Comparison of ENCODE assay signal across 24 mouse cellular contexts in the genomic region with DNA sequence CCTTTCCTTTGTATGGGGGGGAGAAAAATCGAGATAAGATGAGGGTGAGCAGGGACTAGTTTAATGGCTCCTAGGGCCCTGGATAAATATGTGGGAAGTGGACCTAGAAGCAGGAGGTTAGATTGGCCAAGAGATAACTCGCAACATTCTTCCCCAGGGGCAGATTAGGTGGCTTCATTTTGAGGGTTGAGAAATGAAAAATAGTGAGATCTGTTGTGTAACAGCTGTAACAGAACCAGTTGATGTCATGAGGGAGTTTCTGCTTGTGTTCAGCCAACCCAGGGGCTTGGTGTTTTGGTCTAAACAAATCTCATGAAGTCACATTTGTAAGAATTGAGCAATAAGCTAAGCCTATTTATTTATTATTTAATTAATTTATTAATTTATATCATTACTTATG. TPM values are rescaled to one million over a fixed set of nuclear protein-coding genes. Genes with fewer than 3 reads are reported as not detected.
A peak's percentile ranks its signal among the peaks of the same experiment; 100 is the strongest.
DNase-seq lines count a peak whose midpoint lies in the region.
"Had no signal": no experiment of that assay in that cellular context is flagged by ENCODE, and none has a peak within 500 bp of the region (broad histone marks: within the 10 kb centered on the region; RNA-seq: fewer than 3 reads in every experiment).

No protein-coding gene starts in this region.

- DNase-seq in gastrocnemius, postnatal 25 days: peak; percentile 35
- no peak for DNase-seq in gastrocnemius, postnatal 4 days (ENCODE audit: low spot score in 2 of 2)
- DNase-seq in lung, postnatal 25 days (ENCODE audit: low spot score): peak; percentile 50
- DNase-seq in lung, postnatal 10 days: no peak
- DNase-seq in gonadal fat pad, adult 2 months (ENCODE audit: low read depth): peak; percentile 45
- peak; percentile 73 for DNase-seq in skeletal muscle tissue, adult 2 months (ENCODE audit: low read depth, low spot score)
- no peak for DNase-seq in left cerebral cortex, postnatal 4 days
- DNase-seq: adrenal gland, postnatal 36 days; cerebellum, adult 18-20 months; cerebellum, postnatal 36 days; kidney, adult 8-10 months; kidney, postnatal 25 days; spleen, adult 18-20 months; thymus, postnatal 36 days had no signal

- intact Hi-C loops in left cerebral cortex, postnatal 4 days (cut with DNase I): no loop called here

RNA-seq across cellular contexts. Expression of gene Slc43a3, which starts 5.0 kb away (rescaled TPM):
- 10 to 100 TPM; 22.9 to 23.4 TPM for total RNA-seq in gastrocnemius, postnatal 25 days (2021)
- 10 to 100 TPM; 29.4 to 29.7 TPM for total RNA-seq in gastrocnemius, postnatal 4 days (2021)
- 88.9 and 136 TPM in 2 replicates for polyA plus RNA-seq in gonadal fat pad, adult 2 months (2012; rRNA removed)
- 1 to 10 TPM; 3.4 to 5.6 TPM for total RNA-seq in left cerebral cortex, postnatal 4 days (2021)
- polyA plus RNA-seq: Patski had no signal

RNA-seq across cellular contexts. Expression of gene Prg2, which starts 38.9 kb away (rescaled TPM):
- total RNA-seq in gastrocnemius, postnatal 25 days (2021): not detected
- total RNA-seq in gastrocnemius, postnatal 4 days (2021): not detected
- 0.23 TPM in 1 of 2 replicates, not detected in the other for polyA plus RNA-seq in gonadal fat pad, adult 2 months (2012; rRNA removed)
- not detected for total RNA-seq in left cerebral cortex, postnatal 4 days (2021)
- total RNA-seq: adrenal gland, postnatal 36 days; heart, adult 18-20 months; left cerebral cortex, adult 2 months had no signal
- polyA plus RNA-seq: forebrain, embryonic 13.5 days; frontal cortex, adult 2 months; heart, postnatal 0 days; hindbrain, embryonic 11.5 days; neural tube, embryonic 14.5 days; Patski had no signal

RNA-seq across cellular contexts. Expression of gene Prg3, which starts 46.7 kb away (rescaled TPM):
- total RNA-seq in gastrocnemius, postnatal 25 days (2021): not detected
- not detected for total RNA-seq in gastrocnemius, postnatal 4 days (2021)
- polyA plus RNA-seq in gonadal fat pad, adult 2 months (2012; rRNA removed): not detected in 2 replicates
- not detected for total RNA-seq in left cerebral cortex, postnatal 4 days (2021)
- total RNA-seq: adrenal gland, postnatal 36 days; heart, adult 18-20 months; left cerebral cortex, adult 2 months had no signal
- polyA plus RNA-seq: forebrain, embryonic 13.5 days; frontal cortex, adult 2 months; heart, postnatal 0 days; hindbrain, embryonic 11.5 days; midbrain, embryonic 13.5 days; neural tube, embryonic 14.5 days; Patski had no signal

RNA-seq across cellular contexts. Expression of gene Rtn4rl2, which starts 54.8 kb away (rescaled TPM):
- total RNA-seq in gastrocnemius, postnatal 25 days (2021): under 1 TPM; 0.43 to 0.54 TPM
- under 1 TPM; 0.37 to 0.80 TPM for total RNA-seq in gastrocnemius, postnatal 4 days (2021)
- polyA plus RNA-seq in gonadal fat pad, adult 2 months (2012; rRNA removed): 7.6 and 8.4 TPM in 2 replicates
- 10 to 100 TPM; 59.4 to 61.6 TPM for total RNA-seq in left cerebral cortex, postnatal 4 days (2021)
- total RNA-seq: megakaryocyte, adult 5-6 weeks had no signal

Comparison
In these comparisons a context has a peak if more than half of its experiments do, and no peak if none do; other contexts are left out.
1. DNase-seq: peak in gastrocnemius, postnatal 25 days (single experiment), lung, postnatal 25 days (single experiment), gonadal fat pad, adult 2 months (single experiment) and skeletal muscle tissue, adult 2 months (single experiment); none in gastrocnemius, postnatal 4 days (0 of 2), lung, postnatal 10 days (single experiment) and left cerebral cortex, postnatal 4 days (single experiment).